Mouse (Mus musculus) E14TG2a.4 (cell line): ENCODE measurements at regions not wholly inside any gene's neighbourhood (a gene's known extent, or its start where the extent isn't known, plus 50 kb on each side); places are given as distances from the start of the nearest gene placed in this dataset.

ENCODE experiments used
- CTCF ChIP-seq: conservative IDR thresholded peaks from 2 replicates; pipeline ENCODE4 v1.5.1; 2014; ENCODE audit warnings: low read length
- NANOG ChIP-seq: IDR thresholded peaks from 2 replicates; pipeline ENCODE4 v1.6.1; 2014; ENCODE audit warnings: borderline replicate concordance, low read length, mixed read lengths

DNA sequence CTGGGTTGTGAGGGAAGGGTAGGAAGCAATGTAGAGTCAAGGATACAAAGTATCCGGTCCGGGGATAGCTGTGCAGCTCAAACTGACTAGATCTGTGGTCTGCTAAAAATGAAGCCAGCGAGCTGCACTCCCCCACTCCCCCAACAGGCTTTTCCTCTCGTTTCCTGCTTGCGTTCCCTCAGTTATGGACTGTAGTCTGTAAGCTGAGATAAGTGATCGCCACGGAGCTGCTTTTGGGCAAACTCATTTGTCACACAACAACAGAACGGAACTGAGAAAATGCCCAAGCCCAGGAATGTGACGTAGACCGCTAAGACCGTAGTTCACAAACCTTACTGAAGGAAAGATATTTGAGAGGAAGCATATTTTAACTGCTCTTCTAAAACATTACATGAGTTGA lies 276.1 kb downstream of the Rbm26 start:
- TF ChIP-seq CTCF: no peak
- no peak for TF ChIP-seq NANOG
